Mouse (Mus musculus) embryonic facial prominence, embryonic 11.5 days (tissue): Measurements from ENCODE around the gene Txndc16. TPM values are rescaled to one million over a fixed set of nuclear protein-coding genes. Genes with fewer than 3 reads are reported as not detected.

Experiments
- ATAC-seq: fragments of 200-750 bp; cut with Nextera tagmentation; replicated peaks from 2 replicates; pipeline ENCODE4 v1.8.0; 2017; ENCODE audit warnings: low read depth; ENCODE audit not compliant: insufficient number of reproducible peaks, low FRiP score, low TSS enrichment
- DNase-seq: peaks from one replicate; pipeline ENCODE4 v3.0.0-alpha.2; 2015; ENCODE audit warnings: low spot score
- H3K27ac ChIP-seq: fragments of 300-500 bp; sonication (generic); replicated peaks from 2 replicates; pipeline ENCODE4 v1.5.1; 2014; ENCODE audit warnings: mild to moderate bottlenecking, low read depth, low read length, control low read depth
- H3K27me3 ChIP-seq: fragments of 300-500 bp; sonication (generic); 2 replicates; pipeline ENCODE4 v1.6.1; 2014; ENCODE audit warnings: mild to moderate bottlenecking, low read length, moderate library complexity, mixed read lengths; ENCODE audit not compliant: control insufficient read depth, insufficient read depth
- H3K36me3 ChIP-seq: fragments of 300-500 bp; sonication (generic); replicated peaks from 2 replicates; pipeline ENCODE4 v1.6.1; 2014; ENCODE audit warnings: low read depth, mild to moderate bottlenecking, low read length, moderate library complexity, mixed read lengths; ENCODE audit not compliant: control insufficient read depth, insufficient read depth
- H3K4me1 ChIP-seq: fragments of 300-500 bp; sonication (generic); 2 replicates; pipeline ENCODE4 v1.6.1; 2014; ENCODE audit warnings: low read length, mixed read lengths; ENCODE audit not compliant: control insufficient read depth, insufficient read depth
- H3K4me2 ChIP-seq: fragments of 300-500 bp; sonication (generic); 2 replicates; pipeline ENCODE4 v1.6.1; 2014; ENCODE audit warnings: low read depth, mild to moderate bottlenecking, control low read depth, low read length, moderate library complexity
- H3K4me3 ChIP-seq: fragments of 300-500 bp; sonication (generic); 2 replicates; pipeline ENCODE4 v1.5.1; 2014; ENCODE audit warnings: low read depth, low read length, control low read depth
- H3K9ac ChIP-seq: fragments of 300-500 bp; sonication (generic); replicated peaks from 2 replicates; pipeline ENCODE4 v1.6.1; 2014; ENCODE audit warnings: mild to moderate bottlenecking, control low read depth, low read length
- H3K9me3 ChIP-seq: fragments of 300-500 bp; sonication (generic); replicated peaks from 2 replicates; pipeline ENCODE4 v1.6.1; 2016; ENCODE audit warnings: mild to moderate bottlenecking, low read length, inconsistent platforms, mixed read lengths; ENCODE audit not compliant: control insufficient read depth
- WGBS: fragments of 180-500 bp; shearing (Covaris S2); extraction: QIAGEN DNeasy Blood & Tissue Kit; methylation state at CpG from one replicate; pipeline ENCODE4 v1.1.7; 2014; 5-methylcytosine and 5-hydroxymethylcytosine counted together
- polyA plus RNA-seq: library from polyadenylated mRNA; unstranded; fragments of >200 nt; fragmentation: Nextera tagmentation; extraction: Ambion mirVana; gene quantifications from 2 replicates; pipeline ENCODE4 v1.2.1, GENCODE M21; 2014

Gene Txndc16
- polyA plus RNA-seq, 1 experiment from 2014 or later, result 19.3 TPM

GRCm38 (mm10) chr14:45217693-45218092 lies 2.4 kb downstream of the Txndc16 start:
- no peaks in the 10 kb centered on the region for H3K4me1 ChIP-seq
- H3K4me3 ChIP-seq, result no peak overlapping the region
- H3K36me3 ChIP-seq, result no peaks in the 10 kb centered on the region
- ATAC-seq (no peak), DNase-seq (no peak)
- H3K9ac ChIP-seq, result no peak overlapping the region
- H3K27me3 ChIP-seq, result no peaks in the 10 kb centered on the region
- H3K9me3 ChIP-seq, result no peaks in the 10 kb centered on the region
- 84% methylated on average over 4 of the region's 4 CpGs for WGBS
- H3K4me2 ChIP-seq, result no peak overlapping the region
- H3K27ac ChIP-seq, result no peak overlapping the region

DNA sequence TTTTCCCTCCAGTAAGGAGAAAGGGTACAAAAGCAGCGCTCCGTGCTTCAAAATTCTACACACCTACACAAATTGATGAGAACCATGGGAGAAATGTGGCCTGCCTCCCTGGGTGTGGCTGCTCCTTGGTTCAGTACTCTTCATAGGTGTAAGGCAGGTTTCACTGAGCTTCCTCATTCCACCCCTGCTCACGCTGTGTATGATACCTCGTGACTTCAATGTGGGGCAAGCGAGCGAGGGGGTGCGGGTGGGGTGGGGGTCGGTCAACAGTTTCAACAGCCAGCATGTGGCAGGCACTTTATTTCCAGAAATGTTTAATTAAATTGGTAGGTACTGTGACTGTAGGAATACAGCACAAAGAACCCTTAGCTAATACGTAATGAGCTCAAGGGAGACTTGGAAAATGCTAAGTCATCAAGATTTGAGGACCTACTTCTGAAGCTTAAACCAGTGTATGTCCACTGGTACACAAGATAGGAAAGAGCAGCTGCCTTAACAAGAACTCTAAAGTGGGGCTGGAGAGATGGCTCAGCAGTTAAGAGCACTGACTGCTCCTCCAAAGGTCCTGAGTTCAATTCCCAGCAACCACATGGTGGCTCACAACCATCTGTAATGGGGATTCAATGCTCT lies 3.3 kb downstream of the Txndc16 start:
- Histone ChIP-seq H3K4me2 (no peak overlapping the region), H3K9ac (no peak overlapping the region), H3K27ac (no peak overlapping the region), H3K27me3 (no peaks in the 10 kb centered on the region), H3K4me3 (no peak overlapping the region), H3K4me1 (no peaks in the 10 kb centered on the region), H3K36me3 (no peaks in the 10 kb centered on the region), H3K9me3 (no peaks in the 10 kb centered on the region)
- ATAC-seq (no peak), DNase-seq (no peak)
- 94% methylated on average over 9 of the region's 9 CpGs for WGBS

DNA sequence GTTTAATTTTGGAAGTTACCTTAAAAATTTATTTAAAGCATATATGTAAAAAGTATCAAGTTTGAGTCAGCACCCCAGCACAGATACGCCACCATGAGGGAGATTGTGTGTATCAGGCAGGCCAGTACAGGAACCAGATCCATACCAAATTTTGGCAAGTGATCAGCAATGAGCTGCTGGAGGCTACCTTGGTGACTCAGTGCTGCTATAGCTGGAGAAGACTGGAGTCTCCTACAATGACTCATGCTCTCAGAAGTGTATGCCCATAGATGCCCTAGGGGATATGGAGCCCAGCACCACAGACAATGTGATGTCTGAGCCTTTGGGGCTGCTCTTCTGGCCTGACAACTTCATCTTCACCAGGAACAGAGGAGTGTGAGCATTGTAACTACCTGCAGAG lies 8.7 kb downstream of the Txndc16 start:
- H3K4me1 ChIP-seq, result no peaks in the 10 kb centered on the region
- no peak for DNase-seq
- no peak overlapping the region for H3K4me3 ChIP-seq
- H3K9ac ChIP-seq, result no peak overlapping the region
- no peaks in the 10 kb centered on the region for H3K9me3 ChIP-seq
- no peak for ATAC-seq
- 94% methylated on average over 1 of the region's 1 CpGs for WGBS
- no peak overlapping the region for H3K4me2 ChIP-seq
- H3K27ac ChIP-seq, result no peak overlapping the region
- H3K36me3 ChIP-seq, result no peaks in the 10 kb centered on the region
- H3K27me3 ChIP-seq, result no peaks in the 10 kb centered on the region

DNA sequence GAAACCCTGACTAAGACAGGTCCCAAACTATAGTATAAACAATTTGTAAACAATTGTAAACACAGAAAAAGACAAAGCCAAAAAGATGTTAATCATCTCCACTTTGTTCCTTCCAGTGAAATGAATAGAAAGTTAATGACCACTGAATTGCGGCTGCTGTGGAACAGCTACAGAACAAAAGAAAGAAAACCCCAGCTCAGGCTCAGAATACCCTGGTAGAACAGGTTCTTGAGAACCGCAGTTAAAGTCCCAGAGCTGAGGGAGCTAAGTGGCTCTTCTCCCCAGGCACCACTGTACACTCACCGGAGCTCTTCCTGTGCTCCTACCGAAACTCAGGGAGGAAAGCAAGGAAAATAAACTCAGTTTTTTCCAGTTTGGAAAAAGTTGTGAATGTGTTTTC lies 9.4 kb downstream of the Txndc16 start:
- no peaks in the 10 kb centered on the region for H3K27me3 ChIP-seq
- H3K4me1 ChIP-seq, result no peaks in the 10 kb centered on the region
- 69% methylated on average over 4 of the region's 4 CpGs for WGBS
- H3K9ac ChIP-seq, result no peak overlapping the region
- no peaks in the 10 kb centered on the region for H3K9me3 ChIP-seq
- DNase-seq, result no peak
- ATAC-seq, result no peak
- no peak overlapping the region for H3K4me3 ChIP-seq
- H3K4me2 ChIP-seq, result no peak overlapping the region
- H3K27ac ChIP-seq, result no peak overlapping the region
- H3K36me3 ChIP-seq, result no peaks in the 10 kb centered on the region

- Histone ChIP-seq H3K9me3 (no peaks in the 10 kb centered on the region), H3K36me3 (no peaks in the 10 kb centered on the region), H3K4me2 (no peak overlapping the region), H3K4me1 (no peaks in the 10 kb centered on the region), H3K4me3 (no peak overlapping the region), H3K27me3 (no peaks in the 10 kb centered on the region), H3K27ac (no peak overlapping the region), H3K9ac (no peak overlapping the region)
- no peak for DNase-seq
- ATAC-seq, result no peak
Measured at GRCm38 (mm10) chr14:45200607-45201006, 19.5 kb downstream of the Txndc16 start.

GRCm38 (mm10) chr14:45190999-45191398 lies 29.1 kb downstream of the Txndc16 start:
- no peaks in the 10 kb centered on the region for H3K4me1 ChIP-seq

GRCm38 (mm10) chr14:45181611-45182010 lies 38.5 kb downstream of the Txndc16 start:
- H3K4me1 ChIP-seq, result no peaks in the 10 kb centered on the region
- no peak for DNase-seq
- H3K9ac ChIP-seq, result no peak overlapping the region
- no peak overlapping the region for H3K27ac ChIP-seq
- no peak for ATAC-seq
- H3K9me3 ChIP-seq, result no peaks in the 10 kb centered on the region
- 86% methylated on average over 4 of the region's 4 CpGs for WGBS
- no peaks in the 10 kb centered on the region for H3K27me3 ChIP-seq
- H3K36me3 ChIP-seq, result no peaks in the 10 kb centered on the region
- no peak overlapping the region; the same call in 1 of the 2 replicates for H3K4me2 ChIP-seq
- H3K4me3 ChIP-seq, result no peak overlapping the region

More at GRCm38 (mm10) chr14:45190999-45191398, 29.1 kb downstream of the Txndc16 start:
- Histone ChIP-seq H3K9me3 (no peaks in the 10 kb centered on the region), H3K4me2 (no peak overlapping the region), H3K9ac (no peak overlapping the region), H3K27ac (no peak overlapping the region), H3K36me3 (no peaks in the 10 kb centered on the region), H3K27me3 (no peaks in the 10 kb centered on the region), H3K4me3 (no peak overlapping the region)
- 78% methylated on average over 2 of the region's 2 CpGs for WGBS
- ATAC-seq (no peak), DNase-seq (no peak)

DNA sequence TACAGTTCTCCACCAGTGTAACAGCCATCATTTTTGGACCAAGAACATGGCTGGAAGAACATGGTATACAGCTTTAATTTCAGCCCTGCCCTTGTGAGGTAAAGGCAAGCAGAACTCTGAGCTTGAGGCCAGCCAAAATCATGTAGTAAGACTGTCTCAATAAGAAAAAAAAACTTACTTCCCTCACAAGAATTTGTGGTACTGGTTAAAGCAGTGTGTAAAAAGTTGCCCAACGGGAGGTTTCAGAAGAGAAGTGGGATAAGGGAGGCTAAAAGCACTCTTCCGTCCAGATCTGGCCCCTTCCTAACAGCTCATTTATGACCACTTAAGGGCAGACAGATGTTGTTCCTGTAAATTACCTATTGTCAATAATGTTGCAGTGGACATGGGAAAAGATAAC lies 40.5 kb downstream of the Txndc16 start:
- Histone ChIP-seq H3K4me3 (no peak overlapping the region), H3K27ac (no peak overlapping the region), H3K9me3 (no peaks in the 10 kb centered on the region), H3K36me3 (no peaks in the 10 kb centered on the region), H3K27me3 (no peaks in the 10 kb centered on the region), H3K9ac (no peak overlapping the region), H3K4me1 (no peaks in the 10 kb centered on the region), H3K4me2 (no peak overlapping the region)
- ATAC-seq (no peak), DNase-seq (no peak)
- WGBS, result 95% methylated on average over 2 of the region's 2 CpGs
